Mouse (Mus musculus) midbrain, embryonic 13.5 days (tissue): ENCODE results near the gene Get4. TPM values are rescaled to one million over a fixed set of nuclear protein-coding genes. Genes with fewer than 3 reads are reported as not detected.

Experiments used
- ATAC-seq: fragments of 200-750 bp; cut with Nextera tagmentation; 2 replicates; pipeline ENCODE4 v1.8.0; 2017; ENCODE audit warnings: mild to moderate bottlenecking, moderate TSS enrichment, moderate library complexity
- H3K27ac ChIP-seq: fragments of 300-500 bp; sonication (generic); 2 replicates; pipeline ENCODE4 v1.5.1; 2015; ENCODE audit warnings: inconsistent platforms, mild to moderate bottlenecking, moderate library complexity
- H3K27me3 ChIP-seq: fragments of 300-500 bp; sonication (generic); 2 replicates; pipeline ENCODE4 v1.6.1; 2015; ENCODE audit warnings: mild to moderate bottlenecking, inconsistent platforms
- H3K36me3 ChIP-seq: fragments of 300-500 bp; sonication (generic); 2 replicates; pipeline ENCODE4 v1.6.1; 2015; ENCODE audit warnings: mild to moderate bottlenecking, inconsistent platforms
- H3K4me1 ChIP-seq: fragments of 300-500 bp; sonication (generic); replicated peaks from 2 replicates; pipeline ENCODE4 v1.6.1; 2015; ENCODE audit warnings: inconsistent platforms
- H3K4me2 ChIP-seq: fragments of 300-500 bp; sonication (generic); replicated peaks from 2 replicates; pipeline ENCODE4 v1.6.1; 2015; ENCODE audit warnings: moderate library complexity, mild to moderate bottlenecking, inconsistent platforms
- H3K4me3 ChIP-seq: fragments of 300-500 bp; sonication (generic); replicated peaks from 2 replicates; pipeline ENCODE4 v1.5.1; 2015; ENCODE audit warnings: mild to moderate bottlenecking, inconsistent platforms
- H3K9ac ChIP-seq: fragments of 300-500 bp; sonication (generic); replicated peaks from 2 replicates; pipeline ENCODE4 v1.6.1; 2015; ENCODE audit warnings: mild to moderate bottlenecking, inconsistent platforms
- H3K9me3 ChIP-seq: fragments of 300-500 bp; sonication (generic); 2 replicates; pipeline ENCODE4 v1.6.1; 2016; ENCODE audit warnings: mild to moderate bottlenecking, inconsistent platforms
- WGBS: fragments of 180-500 bp; shearing (Covaris S2); methylation state at CpG from one replicate; pipeline ENCODE4 v1.1.7; 2015; 5-methylcytosine and 5-hydroxymethylcytosine counted together
- polyA plus RNA-seq: library from polyadenylated mRNA; unstranded; fragments of >200 nt; fragmentation: Nextera tagmentation; extraction: Ambion mirVana; gene quantifications from 2 replicates; pipeline ENCODE4 v1.2.1, GENCODE M21; 2015

Get4 gene
- polyA plus RNA-seq, 1 experiment from 2014 or later = 116 TPM

DNA sequence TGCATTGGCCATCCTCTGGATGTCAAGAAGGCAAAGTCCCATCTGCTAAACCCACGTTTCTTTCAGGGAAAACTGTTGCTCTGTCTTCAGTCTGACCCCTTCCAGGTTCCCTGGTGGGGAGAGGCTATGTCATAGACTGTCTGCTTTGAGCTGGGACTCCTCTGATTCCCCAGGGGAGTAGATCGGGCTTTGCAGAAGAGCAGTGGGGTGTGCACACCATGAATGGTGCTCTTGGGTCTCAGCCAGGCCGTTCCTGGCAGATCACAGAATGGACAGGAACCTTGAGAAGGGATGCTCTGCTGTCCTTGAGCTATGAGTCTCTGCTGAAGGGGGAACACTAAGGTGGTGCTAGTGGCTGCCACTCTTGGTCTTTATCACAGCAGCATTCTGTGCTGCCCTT lies 3.3 kb upstream of the Get4 start:
- ATAC-seq = no peak
- 90% methylated on average over 3 of the region's 3 CpGs for WGBS
- H3K36me3 ChIP-seq = peaks cover 64% of the 10 kb centered on the region

DNA sequence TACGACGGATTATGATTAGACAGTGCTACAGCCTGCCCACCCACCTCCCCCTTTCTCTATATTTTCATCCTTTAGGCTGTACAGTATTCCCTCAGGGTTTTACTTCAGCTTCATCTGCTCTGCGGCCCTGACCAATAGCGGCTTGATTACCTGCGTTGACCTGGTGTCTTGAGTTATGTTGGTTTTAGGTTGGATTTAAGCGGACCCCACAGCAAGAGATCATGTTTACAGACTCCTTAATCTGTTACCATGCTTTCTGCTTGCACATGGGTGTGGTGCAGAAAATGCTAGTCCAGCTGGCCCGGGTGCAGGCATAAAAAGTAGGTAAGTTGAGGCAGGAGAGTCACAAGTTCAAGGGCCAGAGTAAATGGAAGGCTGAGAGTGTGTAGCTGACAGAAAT lies 845 bp upstream of the Get4 start:
- peak overlapping the region; percentile 82 for H3K9ac ChIP-seq

More for the DNA sequence above, 3.3 kb upstream of the Get4 start:
- Histone ChIP-seq H3K4me2 (no peak overlapping the region), H3K27ac (no peak overlapping the region), H3K9ac (no peak overlapping the region), H3K4me3 (no peak overlapping the region), H3K27me3 (no peaks in the 10 kb centered on the region), H3K4me1 (peaks cover 15% of the 10 kb centered on the region), H3K9me3 (no peaks in the 10 kb centered on the region)

DNA sequence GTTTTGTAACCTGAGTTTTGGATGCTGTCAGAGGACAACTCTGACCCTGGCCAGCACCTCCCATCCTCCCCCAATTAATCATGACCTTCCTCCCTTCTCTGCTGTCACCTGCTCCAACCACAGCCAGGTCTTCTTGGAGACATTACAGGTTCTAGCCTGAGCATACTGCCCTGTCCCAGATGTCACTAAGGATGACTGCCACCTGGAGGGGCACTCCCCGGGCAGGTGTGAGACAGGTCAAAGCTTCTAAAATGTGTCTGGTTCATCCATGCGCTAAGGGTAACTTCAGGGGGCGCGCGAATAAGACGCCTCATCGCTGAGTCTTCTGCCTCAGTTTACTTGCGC lies 416 bp upstream of the Get4 start:
- H3K36me3 ChIP-seq = peaks cover 41% of the 10 kb centered on the region
- peak overlapping the region; percentile 95 for H3K4me2 ChIP-seq
- WGBS = 3% methylated on average over 8 of the region's 8 CpGs
- peak overlapping the region; percentile 78 for H3K27ac ChIP-seq
- H3K4me1 ChIP-seq = peaks cover 35% of the 10 kb centered on the region
- peak overlapping the region; percentile 81 for H3K4me3 ChIP-seq
- ATAC-seq = peak; percentile 62; the same call in 1 of the 2 replicates
- peak overlapping the region; percentile 82 for H3K9ac ChIP-seq
- no peaks in the 10 kb centered on the region for H3K27me3 ChIP-seq
- no peaks in the 10 kb centered on the region for H3K9me3 ChIP-seq

More for the DNA sequence above, 845 bp upstream of the Get4 start:
- Histone ChIP-seq H3K4me3 (peak overlapping the region; percentile 81), H3K9me3 (no peaks in the 10 kb centered on the region), H3K36me3 (peaks cover 45% of the 10 kb centered on the region), H3K4me1 (peaks cover 35% of the 10 kb centered on the region), H3K27ac (peak overlapping the region; percentile 78), H3K4me2 (peak overlapping the region; percentile 95), H3K27me3 (no peaks in the 10 kb centered on the region)
- 87% methylated on average over 7 of the region's 7 CpGs for WGBS
- no peak for ATAC-seq

DNA sequence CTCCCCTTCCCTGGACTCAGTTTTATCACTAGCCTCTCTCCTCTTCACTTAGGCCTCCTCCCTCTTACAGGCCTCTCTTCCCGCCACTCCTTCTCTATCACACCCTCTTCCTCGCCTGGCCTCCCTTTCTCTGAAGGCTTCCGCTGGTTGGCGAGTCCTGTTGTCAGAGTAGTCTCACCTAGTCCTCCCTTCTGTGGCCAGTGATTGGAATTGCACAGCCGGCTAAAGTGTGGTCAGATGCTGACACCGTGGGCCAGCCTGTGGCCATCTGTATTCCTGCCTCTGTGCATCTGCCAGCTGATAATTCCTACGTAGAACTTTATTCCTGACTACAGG lies 754 bp downstream of the Get4 start:
- H3K4me2 ChIP-seq = peak overlapping the region; percentile 95
- peak; percentile 12; the same call in 1 of the 2 replicates for ATAC-seq
- H3K4me1 ChIP-seq = peaks cover 39% of the 10 kb centered on the region
- peak overlapping the region; percentile 88 for H3K9ac ChIP-seq
- peak overlapping the region; percentile 82 for H3K27ac ChIP-seq
- peaks cover 33% of the 10 kb centered on the region for H3K36me3 ChIP-seq
- H3K4me3 ChIP-seq = peak overlapping the region; percentile 81
- no peaks in the 10 kb centered on the region for H3K9me3 ChIP-seq
- WGBS = 0% methylated on average over 7 of the region's 7 CpGs
- no peaks in the 10 kb centered on the region for H3K27me3 ChIP-seq

DNA sequence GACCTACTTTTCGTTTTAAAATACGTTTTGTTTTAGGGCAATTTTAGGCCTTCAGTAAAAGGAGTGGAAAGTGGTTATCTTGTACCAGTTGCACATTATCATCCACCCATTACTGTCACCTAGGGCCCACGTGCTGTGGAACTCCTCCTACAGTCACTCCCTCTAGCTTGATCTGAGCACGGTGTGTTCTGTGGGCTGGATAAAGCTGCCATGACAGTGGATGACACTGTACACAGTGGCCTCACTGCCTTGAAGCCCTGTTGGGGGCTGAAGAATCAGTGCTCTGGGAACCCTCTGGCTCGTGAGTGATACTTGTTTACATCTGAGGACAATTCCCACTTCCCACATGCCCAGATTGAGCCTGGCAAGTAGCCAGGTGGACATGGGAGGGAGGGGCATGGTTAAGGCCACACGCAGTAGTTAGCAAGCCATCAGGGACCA lies 1.2 kb downstream of the Get4 start:
- H3K9ac ChIP-seq = peak overlapping the region; percentile 88
- peaks cover 39% of the 10 kb centered on the region for H3K4me1 ChIP-seq
- peak overlapping the region; percentile 95 for H3K4me2 ChIP-seq
- H3K9me3 ChIP-seq = no peaks in the 10 kb centered on the region
- no peaks in the 10 kb centered on the region for H3K27me3 ChIP-seq
- peaks cover 31% of the 10 kb centered on the region for H3K36me3 ChIP-seq
- H3K4me3 ChIP-seq = peak overlapping the region; percentile 81
- peak overlapping the region; percentile 82 for H3K27ac ChIP-seq
- ATAC-seq = no peak
- WGBS = 13% methylated on average over 6 of the region's 6 CpGs

DNA sequence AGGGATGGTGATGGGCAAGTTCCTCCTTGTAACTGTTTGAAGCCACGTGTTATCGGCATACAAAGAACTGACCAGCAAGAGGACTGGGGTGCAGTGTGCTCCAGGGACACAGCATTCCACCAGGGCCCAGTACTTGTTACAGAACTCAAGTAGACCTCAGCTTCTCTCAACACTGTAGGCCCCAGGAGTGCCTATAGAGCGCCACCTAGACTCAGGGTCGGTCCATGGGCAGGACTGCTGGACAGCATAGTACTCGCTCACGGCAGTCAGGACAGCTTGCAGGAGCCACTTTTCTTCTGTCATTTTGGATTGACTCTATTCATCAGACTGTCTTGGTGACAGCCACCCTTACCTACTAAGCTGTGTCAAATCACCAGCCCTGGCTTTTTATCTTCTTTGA lies 2.8 kb downstream of the Get4 start:
- Histone ChIP-seq H3K9ac (no peak overlapping the region), H3K4me2 (no peak overlapping the region), H3K27ac (no peak overlapping the region), H3K27me3 (no peaks in the 10 kb centered on the region), H3K4me1 (peaks cover 39% of the 10 kb centered on the region), H3K9me3 (no peaks in the 10 kb centered on the region), H3K4me3 (no peak overlapping the region), H3K36me3 (peaks cover 20% of the 10 kb centered on the region)
- ATAC-seq = no peak
- WGBS = 80% methylated on average over 6 of the region's 6 CpGs

DNA sequence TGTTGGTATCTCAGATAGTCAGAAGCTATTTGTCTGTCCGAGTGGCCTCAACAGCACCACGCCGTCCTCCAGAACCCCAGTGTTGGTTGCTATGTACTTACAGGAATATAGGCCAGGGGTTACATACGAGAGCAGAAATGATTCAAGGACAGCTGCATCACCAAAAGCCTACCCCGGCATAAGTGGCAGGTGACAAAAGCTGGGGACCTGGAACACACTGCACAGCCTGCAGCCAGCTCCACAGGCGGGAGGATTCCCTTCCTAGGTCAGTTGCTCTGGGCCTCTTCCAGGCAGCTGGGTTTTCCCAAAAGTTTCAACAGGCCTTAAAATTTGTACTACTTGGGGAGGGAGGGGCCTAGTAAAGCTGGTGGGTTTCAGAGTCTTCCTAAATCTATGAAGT lies 3.7 kb downstream of the Get4 start:
- no peak for ATAC-seq
- H3K36me3 ChIP-seq = peaks cover 22% of the 10 kb centered on the region
- H3K9ac ChIP-seq = no peak overlapping the region
- no peaks in the 10 kb centered on the region for H3K27me3 ChIP-seq
- no peaks in the 10 kb centered on the region for H3K9me3 ChIP-seq
- H3K4me3 ChIP-seq = no peak overlapping the region
- no peak overlapping the region for H3K27ac ChIP-seq
- peaks cover 39% of the 10 kb centered on the region for H3K4me1 ChIP-seq
- no peak overlapping the region for H3K4me2 ChIP-seq
- WGBS = 94% methylated on average over 6 of the region's 6 CpGs

DNA sequence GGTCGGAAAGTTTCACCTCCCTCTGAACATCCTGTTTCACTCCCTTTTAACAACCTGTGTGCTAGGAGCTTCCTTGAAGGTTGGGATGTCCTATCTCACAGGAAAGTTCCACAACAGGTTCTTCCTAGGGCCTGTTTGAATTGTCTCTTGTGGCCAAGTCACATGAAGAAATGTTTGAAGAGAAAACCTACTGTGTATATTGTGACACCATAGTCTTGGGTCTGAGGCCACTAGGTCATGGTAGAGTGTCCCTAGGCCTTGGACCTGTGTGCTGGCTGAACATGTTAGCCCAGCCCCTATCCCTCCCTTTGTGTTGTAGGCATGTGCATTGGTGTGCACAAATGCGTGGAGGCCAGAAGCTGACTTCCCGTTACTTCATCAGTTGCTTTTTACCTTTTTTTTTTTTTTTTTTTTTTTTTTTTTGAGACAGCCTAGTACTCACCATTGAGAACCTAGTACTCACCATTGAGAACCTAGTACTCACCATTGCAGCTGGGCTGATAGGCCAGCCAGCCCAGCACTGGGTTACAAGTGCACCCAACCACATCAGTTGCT lies 4.2 kb downstream of the Get4 start:
- no peak overlapping the region for H3K9ac ChIP-seq
- H3K9me3 ChIP-seq = no peaks in the 10 kb centered on the region
- no peak overlapping the region for H3K27ac ChIP-seq
- ATAC-seq = no peak
- peaks cover 26% of the 10 kb centered on the region for H3K36me3 ChIP-seq
- 86% methylated on average over 3 of the region's 3 CpGs for WGBS
- H3K4me2 ChIP-seq = no peak overlapping the region
- no peaks in the 10 kb centered on the region for H3K27me3 ChIP-seq
- peaks cover 39% of the 10 kb centered on the region for H3K4me1 ChIP-seq
- no peak overlapping the region for H3K4me3 ChIP-seq

DNA sequence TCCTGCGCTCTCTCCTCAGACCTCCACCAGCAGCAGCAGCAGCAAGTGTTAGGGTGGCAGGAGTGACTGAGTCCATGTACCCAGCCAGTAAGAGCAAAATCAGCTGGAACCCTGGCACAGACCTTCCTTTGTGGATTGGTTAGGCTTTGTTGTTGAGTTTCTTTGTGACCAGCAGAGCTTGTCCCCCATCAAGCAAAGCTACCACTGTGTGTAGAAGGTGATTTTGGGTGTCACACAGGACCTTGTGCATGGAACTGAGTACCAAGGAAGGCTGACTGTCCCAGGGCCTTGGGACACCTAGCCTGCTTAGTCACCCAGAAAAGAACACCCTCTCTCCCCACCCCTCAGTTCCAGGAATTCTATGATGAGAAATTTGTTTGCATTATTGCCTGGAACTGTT lies 5.1 kb downstream of the Get4 start:
- WGBS = 86% methylated on average over 1 of the region's 1 CpGs
- ATAC-seq = no peak

DNA sequence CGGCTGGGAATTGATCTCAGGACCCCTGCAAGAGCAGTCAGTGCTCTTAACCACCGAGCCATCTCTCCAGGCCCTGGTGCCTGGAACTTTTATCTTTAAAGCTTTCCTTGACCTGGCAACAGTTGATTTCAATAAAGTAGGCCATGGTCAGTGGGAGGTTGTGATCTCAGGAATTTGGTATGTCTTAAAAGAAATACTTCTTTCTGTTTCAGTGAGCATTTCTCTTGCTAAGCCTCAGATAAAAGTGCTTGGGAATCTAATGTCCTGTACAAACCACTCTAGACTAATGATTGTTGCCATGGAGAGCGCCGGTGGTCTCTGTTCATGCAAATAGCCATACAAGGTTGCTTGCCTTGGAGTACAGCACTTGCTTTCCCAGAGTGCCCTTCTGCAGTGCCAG lies 5.7 kb downstream of the Get4 start:
- Histone ChIP-seq H3K36me3 (peaks cover 41% of the 10 kb centered on the region), H3K4me3 (no peak overlapping the region), H3K27me3 (no peaks in the 10 kb centered on the region), H3K27ac (no peak overlapping the region), H3K4me1 (peaks cover 34% of the 10 kb centered on the region), H3K9ac (no peak overlapping the region), H3K4me2 (no peak overlapping the region), H3K9me3 (no peaks in the 10 kb centered on the region)
- no peak for ATAC-seq
- WGBS = 68% methylated on average over 4 of the region's 4 CpGs

More for the DNA sequence above, 5.1 kb downstream of the Get4 start:
- peaks cover 34% of the 10 kb centered on the region for H3K4me1 ChIP-seq
- H3K9me3 ChIP-seq = no peaks in the 10 kb centered on the region
- no peak overlapping the region for H3K9ac ChIP-seq
- H3K27me3 ChIP-seq = no peaks in the 10 kb centered on the region
- no peak overlapping the region for H3K4me3 ChIP-seq
- H3K36me3 ChIP-seq = peaks cover 36% of the 10 kb centered on the region
- no peak overlapping the region for H3K4me2 ChIP-seq
- H3K27ac ChIP-seq = no peak overlapping the region

DNA sequence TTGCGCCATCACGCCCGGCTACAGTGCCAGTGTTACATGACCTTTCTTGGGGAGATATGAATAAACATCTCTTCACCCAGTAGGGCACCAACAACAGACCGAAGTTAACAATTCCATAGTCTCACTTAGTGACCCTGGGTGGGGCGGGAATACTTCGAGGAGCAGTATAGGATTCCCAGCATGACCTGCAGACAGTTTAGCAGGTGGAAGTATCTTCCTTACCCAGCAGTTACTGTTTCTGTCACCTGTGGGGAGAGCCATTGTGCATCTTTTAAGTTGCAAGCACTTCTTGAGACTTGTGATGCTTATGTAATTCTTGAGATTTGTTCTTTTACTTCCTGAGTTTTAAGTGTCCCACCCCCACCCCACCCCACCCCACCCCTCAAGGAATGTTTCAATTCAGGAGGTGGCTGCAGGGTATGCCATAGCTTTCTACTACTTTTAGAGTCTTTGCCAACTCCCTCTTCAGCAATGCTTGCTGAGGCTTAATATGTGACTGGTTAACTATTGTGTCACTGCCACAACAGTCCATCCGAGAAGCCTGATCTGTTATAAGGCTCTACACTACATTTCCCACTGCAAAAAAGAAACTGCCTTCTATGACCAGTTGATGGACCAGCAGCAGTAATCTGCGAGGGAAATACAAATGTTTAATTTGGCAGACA lies 6.4 kb downstream of the Get4 start:
- no peaks in the 10 kb centered on the region for H3K9me3 ChIP-seq
- ATAC-seq = no peak
- H3K4me3 ChIP-seq = no peak overlapping the region
- peaks cover 27% of the 10 kb centered on the region for H3K4me1 ChIP-seq
- peaks cover 48% of the 10 kb centered on the region for H3K36me3 ChIP-seq
- no peak overlapping the region for H3K9ac ChIP-seq
- no peak overlapping the region for H3K4me2 ChIP-seq
- WGBS = 91% methylated on average over 8 of the region's 8 CpGs
- H3K27ac ChIP-seq = no peak overlapping the region
- no peaks in the 10 kb centered on the region for H3K27me3 ChIP-seq

DNA sequence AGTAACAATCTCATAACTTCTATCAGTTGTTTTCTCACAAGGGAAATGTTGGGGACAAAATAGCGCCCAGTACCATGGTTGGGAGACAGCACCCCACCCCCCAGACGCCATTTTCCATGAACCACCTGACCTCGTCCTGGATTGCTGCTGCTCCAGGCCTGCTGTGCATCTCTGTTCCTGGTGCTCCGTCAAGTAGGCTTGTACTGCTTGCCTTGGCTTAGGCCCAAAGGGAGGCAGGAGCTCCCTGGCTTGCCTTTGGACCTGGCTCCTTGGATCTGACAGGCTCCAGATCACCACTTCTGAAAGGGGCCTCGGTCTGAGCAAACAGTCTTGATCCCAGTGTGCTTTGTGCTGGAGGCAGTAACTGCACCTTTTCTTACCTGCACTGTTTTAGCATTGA lies 7.7 kb downstream of the Get4 start:
- Histone ChIP-seq H3K4me1 (peaks cover 14% of the 10 kb centered on the region), H3K27me3 (no peaks in the 10 kb centered on the region), H3K4me2 (no peak overlapping the region), H3K27ac (no peak overlapping the region), H3K4me3 (no peak overlapping the region), H3K9me3 (no peaks in the 10 kb centered on the region), H3K9ac (no peak overlapping the region), H3K36me3 (peaks cover 62% of the 10 kb centered on the region)
- ATAC-seq = no peak
- WGBS = 85% methylated on average over 5 of the region's 5 CpGs

DNA sequence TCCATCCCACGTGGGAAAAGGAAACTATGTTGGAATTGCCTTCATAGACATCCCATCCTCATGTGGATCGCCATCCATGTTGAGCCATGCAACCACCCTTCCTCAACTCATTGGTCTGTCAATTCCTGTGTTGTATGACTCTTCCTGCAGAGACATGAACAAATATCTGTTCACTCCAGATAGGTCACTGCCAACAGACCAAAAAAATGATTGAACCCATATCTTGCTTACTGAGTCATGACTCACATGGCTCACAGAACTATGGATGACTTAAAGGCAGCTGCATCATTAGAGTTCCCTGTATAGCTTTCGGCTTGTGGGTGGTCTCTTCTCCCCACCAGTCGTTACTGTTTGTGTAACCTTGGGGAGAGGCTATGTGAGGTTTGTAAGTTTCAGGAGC lies 9.3 kb downstream of the Get4 start:
- no peaks in the 10 kb centered on the region for H3K27me3 ChIP-seq
- H3K9ac ChIP-seq = no peak overlapping the region
- ATAC-seq = no peak
- H3K4me2 ChIP-seq = no peak overlapping the region
- H3K4me3 ChIP-seq = no peak overlapping the region
- H3K4me1 ChIP-seq = peaks cover 4% of the 10 kb centered on the region; the same call in 1 of the 2 replicates
- H3K9me3 ChIP-seq = no peaks in the 10 kb centered on the region
- peaks cover 71% of the 10 kb centered on the region for H3K36me3 ChIP-seq
- H3K27ac ChIP-seq = no peak overlapping the region
- 93% methylated on average over 4 of the region's 4 CpGs for WGBS
